Mouse (Mus musculus) liver, adult 2 months (tissue): Measurements from ENCODE around the gene Trim45. TPM values are rescaled to one million over a fixed set of nuclear protein-coding genes. Genes with fewer than 3 reads are reported as not detected.

Source experiments
- DNase-seq: peaks from one replicate; pipeline ENCODE4 v3.0.0-alpha.2; 2011; ENCODE audit warnings: low read depth, low spot score; ENCODE audit errors: extremely low read depth
- H3K27ac ChIP-seq: fragments of 200-500 bp; replicated peaks from 2 replicates; pipeline ENCODE4 v1.5.1; 2012; ENCODE audit warnings: low read depth, mild to moderate bottlenecking, control low read depth, inconsistent platforms, low read length; ENCODE audit not compliant: insufficient read depth
- H3K27me3 ChIP-seq: fragments of 200-500 bp; 2 replicates; pipeline ENCODE4 v1.6.1; 2012; ENCODE audit warnings: mild to moderate bottlenecking, moderate library complexity, low read length, inconsistent platforms; ENCODE audit not compliant: control insufficient read depth, insufficient read depth
- H3K36me3 ChIP-seq: fragments of 200-500 bp; 2 replicates; pipeline ENCODE4 v1.6.1; 2012; ENCODE audit warnings: low read length, inconsistent platforms; ENCODE audit not compliant: control insufficient read depth, insufficient read depth
- H3K4me1 ChIP-seq: fragments of 200-500 bp; 2 replicates; pipeline ENCODE4 v1.6.1; 2011; ENCODE audit warnings: low read length; ENCODE audit not compliant: control insufficient read depth, insufficient read depth
- H3K4me3 ChIP-seq: fragments of 200-500 bp; 2 replicates; pipeline ENCODE4 v1.5.1; 2011; ENCODE audit warnings: low read depth, mild to moderate bottlenecking, control low read depth, low read length, moderate library complexity; ENCODE audit not compliant: insufficient read depth
- H3K79me2 ChIP-seq: fragments of 200-500 bp; 2 replicates; pipeline ENCODE4 v1.6.1; 2012; ENCODE audit warnings: inconsistent platforms, mild to moderate bottlenecking, low read length, moderate library complexity; ENCODE audit not compliant: control insufficient read depth, insufficient read depth
- H3K9ac ChIP-seq: fragments of 200-500 bp; 2 replicates; pipeline ENCODE4 v1.6.1; 2012; ENCODE audit warnings: low read depth, mild to moderate bottlenecking, control low read depth, inconsistent platforms, low read length
- CTCF ChIP-seq: fragments of 200-500 bp; IDR thresholded peaks from 2 replicates; pipeline ENCODE4 v1.5.1; 2011; ENCODE audit warnings: low read depth, low read length, control low read depth
- POLR2A ChIP-seq: fragments of 200-500 bp; IDR thresholded peaks from 2 replicates; pipeline ENCODE4 v1.6.1; 2011; ENCODE audit warnings: low read length, control low read depth; ENCODE audit not compliant: insufficient read depth; ENCODE audit errors: extremely low read depth
- WGBS: fragments of 180-500 bp; shearing (Covaris S2); methylation state at CpG from one replicate; pipeline ENCODE4 v1.1.7; 2018; 5-methylcytosine and 5-hydroxymethylcytosine counted together
- polyA plus RNA-seq: library from polyadenylated mRNA; depleted of rRNA; stranded (reverse); fragments of >200 nt; gene quantifications from 2 replicates; pipeline ENCODE4 v1.2.3, GENCODE M21; 2012; rRNA removed
- total RNA-seq: library from RNA; depleted of rRNA; stranded (reverse); fragments of >200 nt; gene quantifications from 2 replicates; pipeline ENCODE4 v1.2.3, GENCODE M21; 2014; rRNA removed

Gene Trim45
- total and polyA plus RNA-seq, 2 experiments = 0.92 to 0.95 TPM

DNA sequence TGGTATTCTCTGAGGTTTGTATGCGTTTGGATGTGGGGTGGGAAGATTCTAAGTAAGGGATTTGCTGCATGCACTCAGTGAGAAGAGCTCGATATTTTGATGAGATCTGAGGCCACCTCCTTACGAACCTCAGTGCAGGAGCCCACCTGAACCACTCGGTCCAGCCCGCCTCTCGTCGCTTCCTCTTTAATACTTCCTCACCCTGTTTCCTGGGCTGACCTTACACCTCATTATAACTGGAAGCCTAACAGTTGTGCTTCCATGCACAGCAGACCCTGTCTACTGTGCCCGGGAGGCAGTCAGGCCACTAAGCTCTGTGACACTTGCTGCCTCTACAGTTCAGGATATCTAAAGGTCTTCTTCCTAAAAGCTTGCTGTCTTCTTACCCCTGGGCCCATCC lies 57.3 kb downstream of the Trim45 start:
- Histone ChIP-seq H3K27ac (no peak overlapping the region), H3K4me3 (no peak overlapping the region), H3K4me1 (no peaks in the 10 kb centered on the region), H3K27me3 (no peaks in the 10 kb centered on the region; the same call in 1 of the 2 replicates), H3K36me3 (no peaks in the 10 kb centered on the region), H3K79me2 (no peaks in the 10 kb centered on the region), H3K9ac (no peak overlapping the region)
- no peak for TF ChIP-seq CTCF
- no peak for TF ChIP-seq POLR2A
- 62% methylated on average over 8 of the region's 8 CpGs for WGBS
- no peak for DNase-seq

Other genes with a start within 250 kb of the Trim45 start
- 17.7 and 18.5 TPM in 2 replicates for gene Man1a2, start 236.7 kb upstream of the Trim45 start, total RNA-seq
- 3.9 and 4.0 TPM in 2 replicates for gene Man1a2, start 236.7 kb upstream of the Trim45 start, polyA plus RNA-seq
- gene Vtcn1, start 96.7 kb upstream of the Trim45 start, total RNA-seq = 0.20 and 0.55 TPM in 2 replicates
- 0.24 and 0.61 TPM in 2 replicates for gene Vtcn1, start 96.7 kb upstream of the Trim45 start, polyA plus RNA-seq
- gene Ttf2, start 47.5 kb downstream of the Trim45 start, total RNA-seq = 2.6 TPM in 2 replicates
- 1.3 and 1.9 TPM in 2 replicates for gene Ttf2, start 47.5 kb downstream of the Trim45 start, polyA plus RNA-seq
- gene Cd101, start 107.4 kb downstream of the Trim45 start, total RNA-seq = under 0.01 TPM in 1 of 2 replicates, not detected in the other
- gene Cd101, start 107.4 kb downstream of the Trim45 start, polyA plus RNA-seq = 0.06 and 0.07 TPM in 2 replicates
- 1.8 and 2.4 TPM in 2 replicates for gene Ptgfrn, start 188.1 kb downstream of the Trim45 start, total RNA-seq
- gene Ptgfrn, start 188.1 kb downstream of the Trim45 start, polyA plus RNA-seq = 0.86 and 0.88 TPM in 2 replicates